Mouse (Mus musculus) bone marrow macrophage, adult 2 months (primary cell): Measurements from ENCODE around the gene Tdp1.

ENCODE experiments used
- CTCF ChIP-seq: IDR thresholded peaks from 2 replicates; pipeline ENCODE4 v1.5.1; 2012; ENCODE audit warnings: low read depth, mild to moderate bottlenecking, low read length, moderate library complexity
- POLR2A ChIP-seq: IDR thresholded peaks from 2 replicates; pipeline ENCODE4 v1.6.1; 2012; ENCODE audit warnings: mild to moderate bottlenecking, low read depth, low read length, borderline replicate concordance

DNA sequence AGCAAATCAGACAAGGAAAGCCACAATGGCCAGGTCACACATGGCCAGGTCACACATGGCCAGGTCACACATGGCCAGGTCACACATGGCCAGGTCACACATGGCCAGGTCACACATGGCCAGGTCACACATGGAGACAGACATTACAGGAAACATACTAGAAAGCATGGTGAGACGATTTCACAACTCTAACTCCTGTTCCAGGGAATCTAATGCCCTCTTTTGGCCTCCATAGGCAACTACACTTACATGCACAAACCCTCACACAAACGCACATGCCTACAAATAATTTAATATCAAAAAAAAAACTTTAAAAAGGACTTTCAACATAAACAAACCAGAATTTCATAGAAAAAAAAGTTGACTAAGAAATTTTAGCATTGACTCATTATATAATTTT, 34.3 kb upstream of the Tdp1 start:
- TF ChIP-seq POLR2A = no peak
- no peak for TF ChIP-seq CTCF
